Mouse (Mus musculus) myocyte (in vitro differentiated cells): ENCODE measurements at regions not wholly inside any gene's neighbourhood (a gene's known extent, or its start where the extent isn't known, plus 50 kb on each side); places are given as distances from the start of the nearest gene placed in this dataset.

Experiments used
- H3K27me3 ChIP-seq: one replicate; pipeline ENCODE4 v1.6.1; 2011; ENCODE audit not compliant: control insufficient read depth, insufficient read depth, insufficient read length
- H3K36me3 ChIP-seq: one replicate; pipeline ENCODE4 v1.6.1; 2011; ENCODE audit not compliant: control insufficient read depth, insufficient read depth
- H3K4me2 ChIP-seq: one replicate; pipeline ENCODE4 v1.6.1; 2011; ENCODE audit warnings: low read depth, control low read depth
- H3K4me3 ChIP-seq: one replicate; pipeline ENCODE4 v1.5.1; 2011; ENCODE audit warnings: mild to moderate bottlenecking, control low read depth, moderate library complexity
- H3K79me2 ChIP-seq: one replicate; pipeline ENCODE4 v1.6.1; 2011; ENCODE audit not compliant: control insufficient read depth, insufficient read depth
- H3ac ChIP-seq: one replicate; pipeline ENCODE4 v1.6.1; 2011; ENCODE audit not compliant: control insufficient read depth, insufficient read length
- CEBPB ChIP-seq: IDR thresholded peaks from 2 replicates; pipeline ENCODE4 v1.6.1; 2011; ENCODE audit warnings: mild to moderate bottlenecking, moderate library complexity; ENCODE audit not compliant: poor library complexity, insufficient read depth, severe bottlenecking
- E2F4 ChIP-seq: IDR thresholded peaks from one replicate; pipeline ENCODE4 v1.6.1; 2011; ENCODE audit warnings: mild to moderate bottlenecking, control low read depth, moderate library complexity; ENCODE audit not compliant: insufficient read depth
- MAX ChIP-seq: IDR thresholded peaks from one replicate; pipeline ENCODE4 v1.6.1; 2011; ENCODE audit warnings: low read depth, mild to moderate bottlenecking, control low read depth
- MYOD1 ChIP-seq, 3 experiments: IDR thresholded peaks; one replicate each; pipeline ENCODE4 v1.6.1; 2011; ENCODE audit warnings: control low read depth in 2 of 3, low read depth in 2 of 3, mild to moderate bottlenecking in 2 of 3, moderate library complexity in 1 of 3; ENCODE audit not compliant: insufficient read length in 2 of 3, control insufficient read depth in 1 of 3
- MYOG ChIP-seq, 3 experiments: IDR thresholded peaks; one replicate each; pipeline ENCODE4 v1.6.1; 2011; ENCODE audit warnings: control low read depth in 2 of 3, low read depth in 2 of 3, mild to moderate bottlenecking in 2 of 3; ENCODE audit not compliant: insufficient read length in 2 of 3, control insufficient read depth in 1 of 3, insufficient read depth in 1 of 3
- POLR2A ChIP-seq: IDR thresholded peaks from one replicate; pipeline ENCODE4 v1.6.1; 2011; ENCODE audit warnings: low read depth, mild to moderate bottlenecking, control low read depth, moderate library complexity; ENCODE audit not compliant: insufficient read length
- POLR2AphosphoS2 ChIP-seq: IDR thresholded peaks from one replicate; pipeline ENCODE4 v1.6.1; 2011; ENCODE audit warnings: low read depth, control low read depth; ENCODE audit not compliant: insufficient read length
- REST ChIP-seq: IDR thresholded peaks from one replicate; pipeline ENCODE4 v1.6.1; 2011; ENCODE audit warnings: mild to moderate bottlenecking, control low read depth, moderate library complexity; ENCODE audit not compliant: insufficient read depth, insufficient read length
- SRF ChIP-seq: IDR thresholded peaks from one replicate; pipeline ENCODE4 v1.6.1; 2011; ENCODE audit warnings: low read depth; ENCODE audit not compliant: control insufficient read depth, insufficient read length
- TCF12 ChIP-seq: IDR thresholded peaks from one replicate; pipeline ENCODE4 v1.6.1; 2011; ENCODE audit warnings: mild to moderate bottlenecking, control low read depth; ENCODE audit not compliant: poor library complexity, insufficient read depth, severe bottlenecking
- TCF3 ChIP-seq: IDR thresholded peaks from one replicate; pipeline ENCODE4 v1.6.1; 2011; ENCODE audit warnings: low read depth, control low read depth; ENCODE audit not compliant: insufficient read length
- USF1 ChIP-seq: IDR thresholded peaks from one replicate; pipeline ENCODE4 v1.6.1; 2011; ENCODE audit warnings: low read depth, mild to moderate bottlenecking, control low read depth, moderate library complexity

GRCm38 (mm10) chr8:126693642-126694041 lies 99.9 kb upstream of the Irf2bp2 start:
- Histone ChIP-seq H3K27me3 (no peaks in the 10 kb centered on the region), H3ac (no peak overlapping the region), H3K36me3 (no peaks in the 10 kb centered on the region), H3K4me2 (no peak overlapping the region), H3K79me2 (no peaks in the 10 kb centered on the region), H3K4me3 (no peak overlapping the region)
- TF ChIP-seq MYOD1 (IDR thresholded peaks at IDR 0.05; ENCODE audit: control insufficient read depth in 1 of 3, insufficient read length in 2 of 3, low read depth in 2 of 3) (no peak), USF1 (no peak), POLR2A (no peak), MAX (no peak), POLR2AphosphoS2 (no peak), MYOG (IDR thresholded peaks at IDR 0.05; ENCODE audit: control insufficient read depth in 1 of 3, insufficient read depth in 1 of 3, insufficient read length in 2 of 3, low read depth in 2 of 3) (no peak), CEBPB (no peak), TCF3 (no peak), E2F4 (no peak), REST (no peak)

- H3K4me2 ChIP-seq, result no peak overlapping the region
- no peak overlapping the region for H3K4me3 ChIP-seq
- H3ac ChIP-seq, result no peak overlapping the region
- H3K27me3 ChIP-seq, result no peaks in the 10 kb centered on the region
- no peaks in the 10 kb centered on the region for H3K79me2 ChIP-seq
- TF ChIP-seq MAX (no peak), TCF3 (no peak), USF1 (no peak), CEBPB (no peak), MYOG (IDR thresholded peaks at IDR 0.05; ENCODE audit: control insufficient read depth in 1 of 3, insufficient read depth in 1 of 3, insufficient read length in 2 of 3, low read depth in 2 of 3) (no peak), MYOD1 (IDR thresholded peaks at IDR 0.05; ENCODE audit: control insufficient read depth in 1 of 3, insufficient read length in 2 of 3, low read depth in 2 of 3) (no peak), TCF12 (no peak), SRF (no peak), POLR2AphosphoS2 (no peak), E2F4 (no peak)
- no peaks in the 10 kb centered on the region for H3K36me3 ChIP-seq
These were observed 98.9 kb upstream of the Irf2bp2 start for GRCm38 (mm10) chr8:126692711-126693110.

- Histone ChIP-seq H3K36me3 (no peaks in the 10 kb centered on the region), H3ac (no peak overlapping the region), H3K4me3 (no peak overlapping the region), H3K27me3 (no peaks in the 10 kb centered on the region), H3K4me2 (no peak overlapping the region), H3K79me2 (no peaks in the 10 kb centered on the region)
- TF ChIP-seq E2F4 (no peak), MYOG (IDR thresholded peaks at IDR 0.05; ENCODE audit: control insufficient read depth in 1 of 3, insufficient read depth in 1 of 3, insufficient read length in 2 of 3, low read depth in 2 of 3) (no peak), MYOD1 (IDR thresholded peaks at IDR 0.05; ENCODE audit: control insufficient read depth in 1 of 3, insufficient read length in 2 of 3, low read depth in 2 of 3) (no peak), TCF12 (no peak)
These were observed 98.5 kb upstream of the Irf2bp2 start for GRCm38 (mm10) chr8:126692263-126692662.

- Histone ChIP-seq H3ac (no peak overlapping the region), H3K4me2 (no peak overlapping the region), H3K79me2 (no peaks in the 10 kb centered on the region), H3K27me3 (no peaks in the 10 kb centered on the region), H3K4me3 (no peak overlapping the region), H3K36me3 (no peaks in the 10 kb centered on the region)
- TF ChIP-seq TCF12 (no peak), MYOD1 (IDR thresholded peaks at IDR 0.05; ENCODE audit: control insufficient read depth in 1 of 3, insufficient read length in 2 of 3, low read depth in 2 of 3) (no peak), MYOG (IDR thresholded peaks at IDR 0.05; ENCODE audit: control insufficient read depth in 1 of 3, insufficient read depth in 1 of 3, insufficient read length in 2 of 3, low read depth in 2 of 3) (no peak), TCF3 (no peak), POLR2A (no peak), REST (no peak), MAX (no peak), SRF (no peak), USF1 (no peak), E2F4 (no peak), POLR2AphosphoS2 (no peak), CEBPB (no peak)
These were observed 94.7 kb upstream of the Irf2bp2 start for GRCm38 (mm10) chr8:126688450-126688849.

GRCm38 (mm10) chr8:126688014-126688413 lies 94.2 kb upstream of the Irf2bp2 start:
- H3K27me3 ChIP-seq, result no peaks in the 10 kb centered on the region
- no peak overlapping the region for H3K4me2 ChIP-seq
- TF ChIP-seq MYOD1 (IDR thresholded peaks at IDR 0.05; ENCODE audit: control insufficient read depth in 1 of 3, insufficient read length in 2 of 3, low read depth in 2 of 3) (no peak), TCF12 (no peak), MYOG (IDR thresholded peaks at IDR 0.05; ENCODE audit: control insufficient read depth in 1 of 3, insufficient read depth in 1 of 3, insufficient read length in 2 of 3, low read depth in 2 of 3) (no peak), CEBPB (no peak), POLR2AphosphoS2 (no peak), E2F4 (no peak), REST (no peak)
- H3K36me3 ChIP-seq, result no peaks in the 10 kb centered on the region
- H3K4me3 ChIP-seq, result no peak overlapping the region
- H3ac ChIP-seq, result no peak overlapping the region
- no peaks in the 10 kb centered on the region for H3K79me2 ChIP-seq
